Mouse (Mus musculus) CH12.LX (cell line): ENCODE results near the gene Pspc1.

Experiments
- CTCF ChIP-seq, 2 experiments: IDR thresholded peaks in 1 of 2; conservative IDR thresholded peaks in 1 of 2; 2 replicates each; pipeline ENCODE4 v1.5.1; 2011 to 2012; ENCODE audit warnings: low read depth in 2 of 2, low read length in 2 of 2, improper control_type of control experiment in 1 of 2, inconsistent platforms in 1 of 2, mild to moderate bottlenecking in 1 of 2, moderate library complexity in 1 of 2
- EP300 ChIP-seq: IDR thresholded peaks from 2 replicates; pipeline ENCODE4 v1.6.1; 2011; ENCODE audit warnings: low read length, improper control_type of control experiment
- JUN ChIP-seq: IDR thresholded peaks from 2 replicates; pipeline ENCODE4 v1.6.1; 2011; ENCODE audit warnings: low read depth, mild to moderate bottlenecking, low read length, improper control_type of control experiment, moderate library complexity; ENCODE audit not compliant: insufficient read depth
- JUND ChIP-seq: conservative IDR thresholded peaks from 2 replicates; pipeline ENCODE4 v1.6.1; 2011; ENCODE audit warnings: low read depth, low read length, improper control_type of control experiment
- MAX ChIP-seq: IDR thresholded peaks from 2 replicates; pipeline ENCODE4 v1.6.1; 2011; ENCODE audit warnings: low read length, improper control_type of control experiment
- MAZ ChIP-seq: IDR thresholded peaks from 2 replicates; pipeline ENCODE4 v1.6.1; 2012; ENCODE audit warnings: low read depth, mild to moderate bottlenecking, inconsistent platforms, low read length, improper control_type of control experiment, moderate library complexity
- POLR2A ChIP-seq: IDR thresholded peaks from 2 replicates; pipeline ENCODE4 v1.6.1; 2011; ENCODE audit warnings: low read depth, mild to moderate bottlenecking, improper control_type of control experiment, low read length
- RAD21 ChIP-seq: IDR thresholded peaks from 2 replicates; pipeline ENCODE4 v1.6.1; 2011; ENCODE audit warnings: low read depth, mild to moderate bottlenecking, low read length, improper control_type of control experiment, moderate library complexity
- SIN3A ChIP-seq: IDR thresholded peaks from 2 replicates; pipeline ENCODE4 v1.6.1; 2012; ENCODE audit warnings: low read length, improper control_type of control experiment, inconsistent platforms
- TBP ChIP-seq: conservative IDR thresholded peaks from 2 replicates; pipeline ENCODE4 v1.6.1; 2011; ENCODE audit warnings: low read depth, low read length, improper control_type of control experiment
- UBTF ChIP-seq: IDR thresholded peaks from 2 replicates; pipeline ENCODE4 v1.6.1; 2012; ENCODE audit warnings: low read depth, mild to moderate bottlenecking, inconsistent platforms, low read length, improper control_type of control experiment, moderate library complexity
- USF1 ChIP-seq: IDR thresholded peaks from 2 replicates; pipeline ENCODE4 v1.6.1; 2014; ENCODE audit warnings: low read depth, mild to moderate bottlenecking, inconsistent platforms, low read length, improper control_type of control experiment
- ZKSCAN1 ChIP-seq: IDR thresholded peaks from 2 replicates; pipeline ENCODE4 v1.6.1; 2012; ENCODE audit warnings: low read depth, inconsistent platforms, low read length, improper control_type of control experiment, borderline replicate concordance

DNA sequence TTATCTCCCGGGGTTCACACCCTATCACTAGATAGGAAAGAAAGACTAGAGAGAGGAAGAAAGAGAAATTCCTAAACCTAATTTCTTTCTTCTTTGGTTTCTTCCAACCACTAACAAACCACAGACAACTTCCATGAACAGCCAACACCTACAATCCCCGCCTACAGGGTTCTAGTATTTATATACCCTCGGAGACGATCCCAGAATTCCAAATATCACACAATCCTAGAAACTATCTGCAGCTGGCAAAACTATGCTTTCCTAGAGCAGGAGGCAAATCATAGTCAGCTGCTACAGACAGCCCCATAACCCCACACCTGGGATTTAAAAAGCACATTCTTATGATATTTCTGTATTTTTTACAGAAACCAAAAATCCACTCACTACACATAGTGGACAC is 2.7 kb downstream of the Pspc1 start:
- TF ChIP-seq TBP (no peak), SIN3A (no peak), JUN (no peak), CTCF (conservative IDR thresholded peaks at IDR 0.05 in 1 of 2, IDR thresholded peaks at IDR 0.05 in 1 of 2; ENCODE audit: low read depth in 2 of 2, low read length in 2 of 2) (no peak), POLR2A (no peak), ZKSCAN1 (no peak), EP300 (no peak), MAZ (no peak), UBTF (no peak), JUND (no peak), MAX (no peak), RAD21 (no peak), USF1 (no peak)
